Mouse (Mus musculus): Measurements from ENCODE around the gene Krit1.

DNA sequence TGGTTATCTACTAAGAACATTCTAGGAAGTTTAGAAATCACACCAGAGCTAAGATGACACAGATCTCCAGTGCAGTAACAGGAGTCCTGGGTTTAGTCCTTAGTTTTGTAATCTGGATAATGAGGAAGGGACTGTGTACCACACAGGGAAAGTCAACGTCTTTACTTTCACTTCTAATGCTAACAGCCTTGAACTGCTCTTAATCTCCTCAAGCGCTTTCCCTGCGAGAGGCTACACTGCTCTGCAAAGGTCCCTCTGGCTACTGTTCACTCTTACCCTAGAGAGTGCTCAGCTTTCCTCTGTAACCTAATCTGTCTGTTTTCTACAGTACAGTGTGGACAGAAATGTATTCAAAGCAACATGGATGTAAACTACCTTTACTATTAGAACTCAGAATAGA, 31.0 kb upstream of the Krit1 start:
- TF ChIP-seq CTCF (IDR thresholded peaks at IDR 0.05; ENCODE audit: low read depth) (no peak), EP300 (IDR thresholded peaks at IDR 0.05; ENCODE audit: low read depth) (no peak)
